Mouse (Mus musculus) heart, embryonic 14.5 days (tissue): Measurements from ENCODE around the gene Xlr4a. TPM values are rescaled to one million over a fixed set of nuclear protein-coding genes. Genes with fewer than 3 reads are reported as not detected.

ENCODE experiments used
- polyA plus RNA-seq: library from polyadenylated mRNA; unstranded; fragments of >200 nt; fragmentation: Nextera tagmentation; extraction: Ambion mirVana; gene quantifications from 2 replicates; pipeline ENCODE4 v1.2.1, GENCODE M21; 2014

The Xlr4a gene
- polyA plus RNA-seq, 1 experiment from 2014 or later = 1.8 TPM

Other genes with a start within 250 kb of the Xlr4a start
- 63.5 and 68.6 TPM in 2 replicates for gene Cetn2, start 164.1 kb downstream of the Xlr4a start, polyA plus RNA-seq
- 15.5 and 16.5 TPM in 2 replicates for gene Nsdhl, start 163.9 kb downstream of the Xlr4a start, polyA plus RNA-seq
- gene Zfp185, start 95.1 kb downstream of the Xlr4a start, polyA plus RNA-seq = 4.6 and 4.9 TPM in 2 replicates
- gene Pnma5, start 45.4 kb downstream of the Xlr4a start, polyA plus RNA-seq = 0.11 TPM in 1 of 2 replicates, not detected in the other
- gene Pnma3, start 17.7 kb downstream of the Xlr4a start, polyA plus RNA-seq = not detected in 2 replicates
- 1.4 TPM in 2 replicates for gene Xlr3a, start 14.6 kb upstream of the Xlr4a start, polyA plus RNA-seq
- gene Gm14685, start 34.6 kb upstream of the Xlr4a start, polyA plus RNA-seq = not detected in 2 replicates
- not detected in 2 replicates for gene Xlr5b, start 66.3 kb upstream of the Xlr4a start, polyA plus RNA-seq
- gene DXBay18, start 67.0 kb upstream of the Xlr4a start, polyA plus RNA-seq = not detected in 2 replicates
- gene Spin2d, start 94.5 kb upstream of the Xlr4a start, polyA plus RNA-seq = not detected in 2 replicates
- gene Xlr3b, start 109.7 kb upstream of the Xlr4a start, polyA plus RNA-seq = 2.7 and 11.9 TPM in 2 replicates
- 0.26 and 2.3 TPM in 2 replicates for gene Xlr4b, start 131.9 kb upstream of the Xlr4a start, polyA plus RNA-seq
- gene F8a, start 145.8 kb upstream of the Xlr4a start, polyA plus RNA-seq = 9.4 and 10.0 TPM in 2 replicates
- 0.35 TPM in 1 of 2 replicates, not detected in the other for gene Xlr4c, start 160.7 kb upstream of the Xlr4a start, polyA plus RNA-seq
- not detected in 2 replicates for gene Xlr3c, start 182.9 kb upstream of the Xlr4a start, polyA plus RNA-seq
- 0.14 TPM in 1 of 2 replicates, not detected in the other for gene Xlr5a, start 210.5 kb upstream of the Xlr4a start, polyA plus RNA-seq
- gene Xlr5c, start 210.5 kb upstream of the Xlr4a start, polyA plus RNA-seq = not detected in 2 replicates